ENCODE assay signal across 8 mouse cellular contexts in genomic region chr7:139684553-139684929, GRCm38 (mm10). TPM values are rescaled to one million over a fixed set of nuclear protein-coding genes. Genes with fewer than 3 reads are reported as not detected.
A peak's percentile ranks its signal among the peaks of the same experiment; 100 is the strongest.
DNase-seq lines count a peak whose midpoint lies in the region; ATAC-seq and TF ChIP-seq lines count a peak whose summit lies in the region.

No protein-coding gene starts in this region.

- no peaks in the 10 kb centered on the region for H3K36me3 ChIP-seq in forebrain, embryonic 11.5 days (ENCODE audit: control insufficient read depth, insufficient read depth, low read length)
- H3K36me3 ChIP-seq in heart, postnatal 0 days (replicated peaks; ENCODE audit: control insufficient read depth, insufficient read depth, low read length): no peaks in the 10 kb centered on the region
- no peaks in the 10 kb centered on the region for H3K36me3 ChIP-seq in liver, embryonic 16.5 days (ENCODE audit: control insufficient read depth, insufficient read depth)
- no peaks in the 10 kb centered on the region for H3K36me3 ChIP-seq in neural tube, embryonic 13.5 days
- peaks cover 4% of the 10 kb centered on the region for H3K36me3 ChIP-seq in testis, adult 2 months (ENCODE audit: control insufficient read depth, insufficient read depth, low read length)

- TF ChIP-seq POLR2A in testis, adult 2 months (IDR thresholded peaks at IDR 0.05; ENCODE audit: control insufficient read depth, low read depth, low read length): no peak; the same call in 1 of the 2 replicates

- peak; percentile 85 for ATAC-seq in forebrain, embryonic 11.5 days (replicated peaks; ENCODE audit: low FRiP score)
- peak; percentile 78 for ATAC-seq in heart, postnatal 0 days (ENCODE audit: insufficient read depth, low read depth)
- ATAC-seq in liver, embryonic 16.5 days (ENCODE audit: low read depth): peak; percentile 70
- ATAC-seq in neural tube, embryonic 13.5 days (ENCODE audit: low read depth): peak; percentile 89

- peak; percentile 85 for TF ChIP-seq CTCF in heart, postnatal 0 days (IDR thresholded peaks at IDR 0.05; ENCODE audit: low read depth)
- TF ChIP-seq CTCF in testis, adult 2 months (IDR thresholded peaks at IDR 0.05; ENCODE audit: control insufficient read depth, insufficient read depth, insufficient replicate concordance, low read depth, low read length): peak; percentile 88; the same call in 1 of the 2 replicates

- no peaks in the 10 kb centered on the region for H3K27me3 ChIP-seq in forebrain, embryonic 11.5 days (ENCODE audit: control insufficient read depth, insufficient read depth, low read length)
- 0 out of 2 replicates have a peak, but pooled peaks cover 16% of the 10 kb centered on the region for H3K27me3 ChIP-seq in heart, postnatal 0 days (ENCODE audit: control insufficient read depth, insufficient read depth, low read length)
- H3K27me3 ChIP-seq in liver, embryonic 16.5 days (ENCODE audit: control insufficient read depth, insufficient read depth, low read depth, low read length): no peaks in the 10 kb centered on the region
- peaks cover 21% of the 10 kb centered on the region for H3K27me3 ChIP-seq in neural tube, embryonic 13.5 days
- H3K27me3 ChIP-seq in testis, adult 2 months (ENCODE audit: control insufficient read depth, insufficient read depth, low read length): no peaks in the 10 kb centered on the region

- no peak overlapping the region for H3K27ac ChIP-seq in forebrain, embryonic 11.5 days (ENCODE audit: low read depth, low read length)
- no peak overlapping the region for H3K27ac ChIP-seq in heart, postnatal 0 days (ENCODE audit: low read depth)
- no peak overlapping the region for H3K27ac ChIP-seq in liver, embryonic 16.5 days (ENCODE audit: low read length)
- no peak overlapping the region; the same call in 1 of the 2 replicates for H3K27ac ChIP-seq in neural tube, embryonic 13.5 days (replicated peaks)
- no peak overlapping the region; the same call in 1 of the 2 replicates for H3K27ac ChIP-seq in testis, adult 2 months (ENCODE audit: control insufficient read depth, insufficient read depth, low read depth, low read length)

- no peaks in the 10 kb centered on the region for H3K9me3 ChIP-seq in forebrain, embryonic 11.5 days (ENCODE audit: control insufficient read depth, low read length)
- no peaks in the 10 kb centered on the region for H3K9me3 ChIP-seq in heart, postnatal 0 days (replicated peaks; ENCODE audit: control insufficient read depth, low read length)
- no peaks in the 10 kb centered on the region for H3K9me3 ChIP-seq in liver, embryonic 16.5 days (replicated peaks; ENCODE audit: control insufficient read depth, low read length)
- H3K9me3 ChIP-seq in neural tube, embryonic 13.5 days: no peaks in the 10 kb centered on the region

- peak; percentile 84 to 86 for DNase-seq in CD8-positive naive resting alpha-beta T cell, adult 2 months (ENCODE audit: low read depth in 2 of 2, low spot score in 2 of 2)
- DNase-seq in c-Kit-positive CD71-negative TER-119-negative erythroid progenitor cells, embryonic 14.5 days (ENCODE audit: low read depth): peak; percentile 97
- DNase-seq in forebrain, embryonic 11.5 days (ENCODE audit: low spot score): peak; percentile 91
- DNase-seq in heart, postnatal 0 days (ENCODE audit: low spot score): peak; percentile 92
- DNase-seq in kidney, postnatal 4 days: peak; percentile 95

- peak overlapping the region; percentile 58 for H3K4me3 ChIP-seq in forebrain, embryonic 11.5 days (ENCODE audit: low read depth, low read length)
- H3K4me3 ChIP-seq in heart, postnatal 0 days (ENCODE audit: low read depth, low read length): peak overlapping the region; percentile 53
- peak overlapping the region; percentile 53 for H3K4me3 ChIP-seq in liver, embryonic 16.5 days (ENCODE audit: low read depth, low read length)
- H3K4me3 ChIP-seq in neural tube, embryonic 13.5 days: peak overlapping the region; percentile 53
- peak overlapping the region; percentile 96 for H3K4me3 ChIP-seq in testis, adult 2 months (ENCODE audit: control insufficient read depth, low read depth, low read length)

- H3K4me1 ChIP-seq in forebrain, embryonic 11.5 days (replicated peaks; ENCODE audit: control insufficient read depth, insufficient read depth, low read length): peaks cover 8% of the 10 kb centered on the region; the same call in 1 of the 2 replicates
- 0 out of 2 replicates have a peak, but pooled peaks cover 4% of the 10 kb centered on the region for H3K4me1 ChIP-seq in heart, postnatal 0 days (ENCODE audit: control insufficient read depth, insufficient read depth)
- H3K4me1 ChIP-seq in liver, embryonic 16.5 days (ENCODE audit: control insufficient read depth, low read depth, low read length): peaks cover 5% of the 10 kb centered on the region
- H3K4me1 ChIP-seq in neural tube, embryonic 13.5 days (replicated peaks): peaks cover 22% of the 10 kb centered on the region
- H3K4me1 ChIP-seq in testis, adult 2 months (ENCODE audit: control insufficient read depth, insufficient read depth, low read length): peaks cover 12% of the 10 kb centered on the region

- H3K4me2 ChIP-seq in forebrain, embryonic 11.5 days (ENCODE audit: low read depth, low read length, severe bottlenecking): peak overlapping the region; percentile 96
- peak overlapping the region; percentile 73 for H3K4me2 ChIP-seq in heart, postnatal 0 days (ENCODE audit: low read depth, low read length)
- H3K4me2 ChIP-seq in liver, embryonic 16.5 days (ENCODE audit: low read depth, low read length): peak overlapping the region; percentile 65
- peak overlapping the region; percentile 87 for H3K4me2 ChIP-seq in neural tube, embryonic 13.5 days

- TF ChIP-seq EP300 in heart, postnatal 0 days (IDR thresholded peaks at IDR 0.05; ENCODE audit: low read depth): no peak

- WGBS in forebrain, embryonic 11.5 days: under 1% methylated on average over 14 of the region's 14 CpGs
- WGBS in heart, postnatal 0 days: under 1% methylated on average over 14 of the region's 14 CpGs
- WGBS in liver, embryonic 16.5 days (ENCODE audit: insufficient replicate concordance): under 1% methylated on average over 14 of the region's 14 CpGs
- WGBS in neural tube, embryonic 13.5 days: under 1% methylated on average over 14 of the region's 14 CpGs

- H3K9ac ChIP-seq in forebrain, embryonic 11.5 days (ENCODE audit: low read length): peak overlapping the region; percentile 61
- H3K9ac ChIP-seq in heart, postnatal 0 days (replicated peaks; ENCODE audit: low read depth, low read length): no peak overlapping the region
- H3K9ac ChIP-seq in liver, embryonic 16.5 days (ENCODE audit: low read depth, low read length): no peak overlapping the region
- H3K9ac ChIP-seq in neural tube, embryonic 13.5 days: peak overlapping the region; percentile 78

RNA-seq across cellular contexts. Expression of gene Cfap46, which starts 0.9 kb away (rescaled TPM):
- polyA plus RNA-seq in forebrain, embryonic 11.5 days (2014; fragmentation: Nextera tagmentation; extraction: Ambion mirVana): 0.59 and 0.81 TPM in 2 replicates
- not detected in 2 replicates for total RNA-seq in heart, postnatal 0 days (2014; rRNA removed; ENCODE audit: low replicate concordance)
- 0.21 TPM in 1 of 2 replicates, not detected in the other for polyA plus RNA-seq in heart, postnatal 0 days (2015; fragmentation: Nextera tagmentation; extraction: Ambion mirVana)
- polyA plus RNA-seq in liver, embryonic 16.5 days (2015; fragmentation: Nextera tagmentation; extraction: Ambion mirVana): not detected in 2 replicates
- 1.4 and 2.0 TPM in 2 replicates for polyA plus RNA-seq in neural tube, embryonic 13.5 days (2015; fragmentation: Nextera tagmentation; extraction: Ambion mirVana)
- polyA plus RNA-seq in testis, adult 2 months (2012; rRNA removed): 93.5 and 94.6 TPM in 2 replicates

Comparison
In these comparisons a context has a peak if more than half of its experiments do, and no peak if none do; other contexts are left out.
1. H3K9ac ChIP-seq: peak in forebrain, embryonic 11.5 days (single experiment) and neural tube, embryonic 13.5 days (single experiment); none in heart, postnatal 0 days (single experiment) and liver, embryonic 16.5 days (single experiment).
2. RNA of gene Cfap46, which starts 0.9 kb away (polyA plus RNA-seq): 93.5 to 94.6 TPM in testis, adult 2 months; 1.4 to 2.0 TPM in neural tube, embryonic 13.5 days, 0.59 to 0.81 TPM in forebrain, embryonic 11.5 days, 0.21 TPM in heart, postnatal 0 days and not detected in liver, embryonic 16.5 days; every median in the first group is over 10 times any median in the second.
3. Peak in every context shown above with its lines, with median percentiles within 50 percentile points of each other: DNase-seq, ATAC-seq, H3K4me2 ChIP-seq and H3K4me3 ChIP-seq.